Mouse (Mus musculus) right cerebral cortex, postnatal 25 days (tissue): Measurements from ENCODE around the gene Tbc1d32.
"Not testable (repeated sequence)": the region's sequence is repeated elsewhere in the genome, so short reads cannot be mapped to it uniquely, and the experiment has no call there.

Experiments
- DNase-seq: peaks from one replicate; pipeline ENCODE4 v3.0.0; 2022

Tbc1d32 gene

GRCm38 (mm10) chr10:56228568-56229209 is at the start of gene Tbc1d32:
TSS of gene Tbc1d32 (minus strand) at chr10:56228689.
- peak; percentile 93 for DNase-seq

- DNase-seq, result no peak
Measured at GRCm38 (mm10) chr10:56227771-56228275, 666 bp downstream of the Tbc1d32 start.

- DNase-seq, result no peak
Measured at GRCm38 (mm10) chr10:56215797-56216196, 12.7 kb downstream of the Tbc1d32 start.

- no peak for DNase-seq
Measured at GRCm38 (mm10) chr10:56210343-56210742, 18.1 kb downstream of the Tbc1d32 start.

GRCm38 (mm10) chr10:56206802-56207404 is 21.6 kb downstream of the Tbc1d32 start:
- no peak for DNase-seq

GRCm38 (mm10) chr10:56204348-56204747 is 24.1 kb downstream of the Tbc1d32 start:
- no peak for DNase-seq

GRCm38 (mm10) chr10:56199902-56200301 is 28.6 kb downstream of the Tbc1d32 start:
- DNase-seq, result no peak

GRCm38 (mm10) chr10:56198691-56199090 is 29.8 kb downstream of the Tbc1d32 start:
- no peak for DNase-seq

GRCm38 (mm10) chr10:56194310-56194709 is 34.2 kb downstream of the Tbc1d32 start:
- no peak for DNase-seq

GRCm38 (mm10) chr10:56181727-56182126 is 46.8 kb downstream of the Tbc1d32 start:
- DNase-seq, result no peak

GRCm38 (mm10) chr10:56173184-56173583 is 55.3 kb downstream of the Tbc1d32 start:
- no peak for DNase-seq

GRCm38 (mm10) chr10:56167721-56168120 is 60.8 kb downstream of the Tbc1d32 start:
- DNase-seq, result not testable (repeated sequence)

GRCm38 (mm10) chr10:56165758-56166157 is 62.7 kb downstream of the Tbc1d32 start:
- DNase-seq, result peak; percentile 22

GRCm38 (mm10) chr10:56164411-56164810 is 64.1 kb downstream of the Tbc1d32 start:
- no peak for DNase-seq

GRCm38 (mm10) chr10:56158748-56159147 is 69.7 kb downstream of the Tbc1d32 start:
- no peak for DNase-seq

- no peak for DNase-seq
Measured at GRCm38 (mm10) chr10:56158207-56158606, 70.3 kb downstream of the Tbc1d32 start.

GRCm38 (mm10) chr10:56156956-56157355 is 71.5 kb downstream of the Tbc1d32 start:
- no peak for DNase-seq

- no peak for DNase-seq
Measured at GRCm38 (mm10) chr10:56148920-56149319, 79.6 kb downstream of the Tbc1d32 start.

- DNase-seq, result no peak
Measured at GRCm38 (mm10) chr10:56137191-56137590, 91.3 kb downstream of the Tbc1d32 start.

- DNase-seq, result no peak
Measured at GRCm38 (mm10) chr10:56129642-56130041, 98.8 kb downstream of the Tbc1d32 start.

GRCm38 (mm10) chr10:56126972-56127371 is 101.5 kb downstream of the Tbc1d32 start:
- DNase-seq, result no peak

GRCm38 (mm10) chr10:56115636-56116180 is 112.8 kb downstream of the Tbc1d32 start:
- DNase-seq, result no peak

- DNase-seq, result peak; percentile 80
Measured at GRCm38 (mm10) chr10:56114951-56115635, 113.4 kb downstream of the Tbc1d32 start.

- DNase-seq, result no peak
Measured at GRCm38 (mm10) chr10:56106996-56107334, 121.5 kb downstream of the Tbc1d32 start.
